Mouse (Mus musculus) erythroblast, embryonic 14.5 days (primary cell): Measurements from ENCODE around the gene P4htm.

Experiments
- GATA1 ChIP-seq: IDR thresholded peaks from 2 replicates; pipeline ENCODE4 v1.6.1; 2012; ENCODE audit warnings: low read length, inconsistent platforms, mixed read lengths
- TAL1 ChIP-seq: IDR thresholded peaks from 3 replicates; pipeline ENCODE4 v1.6.1; 2012; ENCODE audit warnings: low read length, inconsistent platforms, mixed read lengths

- TF ChIP-seq GATA1 (no peak), TAL1 (no peak)
Measured at GRCm38 (mm10) chr9:108560227-108560841, 37.1 kb downstream of the P4htm start, which contains the start of gene Impdh2.
